Mouse (Mus musculus) spleen, adult 18-20 months (tissue): ENCODE results near the gene Coq7.

Experiments used
- DNase-seq, 2 experiments: peaks; one replicate each; pipeline ENCODE4 v3.0.0; 2022; ENCODE audit warnings: mixed read lengths in 2 of 2

The Coq7 gene

GRCm38 (mm10) chr7:118533178-118533578 lies at the start of gene Coq7:
TSS of gene Coq7 (minus strand) at chr7:118533356.
- DNase-seq, result peak in 1 of 2 experiments; percentile 89

DNA sequence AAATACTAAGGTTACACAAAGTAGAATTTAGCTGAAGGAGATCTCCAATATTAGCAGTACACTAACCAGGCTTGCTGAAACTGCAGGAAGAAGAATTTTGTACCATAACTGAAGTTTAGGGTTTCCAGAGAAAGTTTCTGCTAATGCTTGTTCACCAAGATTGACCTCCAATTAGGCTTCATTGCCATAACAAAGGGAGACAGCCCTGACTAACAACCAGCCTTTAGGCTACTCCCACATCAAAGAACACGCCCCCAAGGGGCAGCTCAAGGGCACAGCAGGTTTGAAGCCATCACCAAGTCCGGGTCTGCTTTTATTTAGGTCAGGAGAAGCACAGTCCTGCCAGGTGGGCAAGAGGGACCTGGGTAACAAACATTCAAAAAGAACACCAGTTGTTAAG lies 46.8 kb upstream of the Coq7 start:
- DNase-seq, result no peak

- DNase-seq, result no peak
Measured at GRCm38 (mm10) chr7:118578269-118578668, 45.1 kb upstream of the Coq7 start.

DNA sequence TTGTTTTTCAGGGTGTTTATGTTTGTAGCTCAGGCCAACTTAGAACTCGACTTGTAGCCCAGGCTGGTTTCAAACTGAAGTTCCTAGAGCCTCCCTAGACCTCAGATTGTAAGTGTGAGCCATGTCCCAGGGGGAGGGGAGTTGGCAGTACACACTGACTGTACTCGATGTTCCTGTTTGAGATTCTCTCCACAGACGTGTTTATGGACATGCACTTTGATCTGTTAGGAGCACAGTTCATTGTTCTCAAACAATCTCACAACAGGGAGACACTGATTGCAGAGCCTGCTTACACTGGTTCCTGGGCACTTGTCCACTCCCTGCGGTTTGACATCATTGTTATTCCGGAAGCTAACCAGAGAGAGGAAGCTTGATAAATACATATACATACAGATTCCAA lies 38.9 kb upstream of the Coq7 start:
- no peak for DNase-seq

GRCm38 (mm10) chr7:118571350-118571749 lies 38.2 kb upstream of the Coq7 start:
- no peak for DNase-seq

- DNase-seq, result no peak
Measured at GRCm38 (mm10) chr7:118569121-118569543, 36.0 kb upstream of the Coq7 start.

DNA sequence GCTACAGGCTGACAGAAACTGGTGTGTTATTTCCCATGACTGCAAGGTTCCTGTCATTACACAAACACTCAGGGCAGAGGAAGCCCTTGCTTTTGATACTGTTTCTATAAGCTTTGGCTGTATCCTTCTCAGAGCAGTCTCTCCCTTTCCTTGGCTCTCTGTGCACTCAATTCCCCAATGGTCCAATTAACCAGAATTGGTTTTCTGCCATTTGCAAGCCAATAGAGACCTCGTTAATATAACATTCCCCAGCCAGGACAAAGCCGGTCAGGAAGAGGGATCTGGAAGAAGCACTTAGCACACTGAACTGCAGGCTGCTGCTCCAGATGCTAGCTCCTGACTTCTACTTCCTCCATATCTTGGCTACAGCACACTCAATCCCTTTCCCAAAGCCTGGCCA lies 21.1 kb upstream of the Coq7 start:
- no peak for DNase-seq

GRCm38 (mm10) chr7:118553881-118554280 lies 20.7 kb upstream of the Coq7 start:
- no peak for DNase-seq

DNA sequence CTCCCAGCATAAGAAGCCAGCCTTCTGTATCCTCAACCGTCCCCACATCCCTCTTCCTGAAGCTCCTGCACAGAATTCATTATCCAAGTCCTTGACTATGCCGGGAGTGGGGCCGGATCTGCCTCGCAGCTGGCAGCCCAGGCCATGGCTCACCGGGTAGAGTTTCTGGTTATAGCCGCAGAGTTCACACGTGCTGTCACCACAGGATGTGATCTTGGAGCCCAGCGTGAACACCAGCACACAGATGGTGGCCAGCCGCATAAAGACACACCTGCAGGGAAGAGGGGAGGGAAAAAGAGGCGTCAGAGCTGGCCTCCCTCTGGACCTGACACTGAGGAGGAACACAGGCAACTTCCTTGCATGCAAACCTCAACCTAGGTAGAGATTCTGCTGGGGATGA lies 14.3 kb upstream of the Coq7 start:
- DNase-seq, result no peak

DNA sequence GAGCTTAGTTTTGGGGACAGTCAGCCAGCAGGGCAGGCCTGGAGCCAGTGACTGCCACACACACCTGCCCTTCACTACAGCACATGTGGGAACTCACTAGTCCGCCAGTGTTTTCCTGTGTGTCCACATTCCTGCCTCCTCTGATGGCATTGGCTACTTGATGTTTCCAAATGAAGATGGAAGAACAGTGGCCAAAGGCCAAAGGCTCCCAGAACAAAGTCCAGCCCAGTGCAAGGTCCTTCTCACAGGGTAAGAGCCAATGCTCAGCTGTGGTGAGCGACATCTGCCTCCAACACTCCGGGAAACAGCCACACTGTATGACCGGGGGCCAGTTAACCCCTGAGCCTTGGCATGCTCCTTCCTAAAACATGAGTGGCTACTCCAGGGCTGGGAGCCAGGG lies 11.0 kb upstream of the Coq7 start:
- DNase-seq, result no peak

DNA sequence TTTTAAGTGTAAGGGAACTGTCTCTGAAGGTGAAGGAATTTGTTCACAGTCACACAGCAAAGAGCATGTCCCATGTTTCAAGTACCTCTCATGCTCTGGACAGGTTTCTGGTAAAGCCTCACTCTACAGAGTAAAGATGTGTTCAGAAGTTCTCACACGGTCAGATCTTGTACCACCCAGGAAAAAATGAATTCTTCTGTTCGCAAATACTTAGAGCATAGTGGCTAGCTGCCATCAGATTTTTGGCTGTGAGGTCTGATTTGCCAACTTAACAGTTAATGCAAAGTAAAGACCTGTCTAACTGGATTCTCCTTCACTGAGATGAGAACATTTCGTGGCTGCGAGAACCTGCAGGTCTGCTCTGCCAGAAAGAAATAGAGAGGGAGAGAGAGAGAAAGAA lies 1.9 kb upstream of the Coq7 start:
- DNase-seq, result no peak

DNA sequence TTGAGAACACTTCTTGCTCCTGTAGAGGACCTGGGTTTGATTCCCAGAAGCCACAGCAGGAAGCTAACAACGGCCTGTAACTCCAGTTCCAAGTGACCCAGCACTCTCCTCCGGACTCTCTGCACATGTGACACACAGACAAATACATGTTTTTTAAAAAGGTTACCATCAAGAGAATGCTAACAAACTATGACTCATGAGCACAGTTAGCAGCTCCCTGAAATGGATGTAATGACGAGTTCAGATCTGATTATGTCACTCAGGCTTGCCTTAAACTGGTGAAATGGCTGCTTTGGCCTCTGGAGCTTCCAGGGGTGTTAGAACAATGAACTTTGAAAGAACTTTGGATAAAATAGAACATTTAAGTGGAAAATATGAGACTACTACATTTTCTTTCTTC lies 1.2 kb upstream of the Coq7 start:
- no peak for DNase-seq

GRCm38 (mm10) chr7:118532519-118533177 lies 508 bp downstream of the Coq7 start:
- DNase-seq, result peak; percentile 95 to 98

DNA sequence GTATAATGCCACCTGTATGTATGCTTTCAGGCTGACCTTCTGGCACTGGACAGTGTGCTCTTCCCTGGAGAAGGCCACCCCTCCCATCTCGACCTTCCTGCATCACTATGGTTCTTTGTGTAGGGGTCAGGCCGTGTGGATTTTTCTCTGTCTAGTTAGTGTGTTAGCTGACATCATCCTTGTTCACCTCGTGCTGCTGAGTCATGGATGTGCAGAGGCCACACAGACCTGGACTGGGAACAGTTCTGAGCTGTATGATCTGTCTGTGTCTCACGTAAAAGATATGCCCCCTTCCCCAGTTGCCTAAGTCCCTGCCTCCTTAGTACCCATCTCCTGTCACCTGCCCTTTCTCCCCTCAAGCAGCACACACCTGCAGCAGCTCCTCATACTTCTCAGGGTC lies 6.2 kb downstream of the Coq7 start:
- DNase-seq, result no peak

- no peak for DNase-seq
Measured at GRCm38 (mm10) chr7:118522077-118522476, 11.1 kb downstream of the Coq7 start.

- DNase-seq, result no peak
Measured at GRCm38 (mm10) chr7:118519661-118520060, 13.5 kb downstream of the Coq7 start.

DNA sequence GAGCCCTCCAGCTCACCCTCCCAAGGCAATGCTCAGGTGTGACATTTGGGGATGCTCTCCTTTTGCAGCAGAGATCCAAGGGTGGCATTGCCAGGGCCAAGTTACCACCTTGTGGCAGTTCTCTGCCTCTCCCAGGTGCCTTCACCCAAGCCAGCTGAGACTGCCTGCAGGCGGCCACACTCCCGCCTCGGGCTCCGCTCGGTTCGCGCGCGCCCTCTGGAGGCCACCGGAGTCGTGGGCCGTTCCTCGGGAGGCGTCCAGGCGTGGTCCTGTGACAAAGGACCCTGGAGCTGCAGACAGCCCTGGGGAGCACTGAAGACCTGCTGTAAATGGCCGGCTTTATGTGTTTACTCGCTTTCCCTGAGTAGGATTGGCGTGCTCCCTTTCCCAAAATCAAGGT lies 14.5 kb downstream of the Coq7 start:
- DNase-seq, result peak; percentile 37 to 78

DNA sequence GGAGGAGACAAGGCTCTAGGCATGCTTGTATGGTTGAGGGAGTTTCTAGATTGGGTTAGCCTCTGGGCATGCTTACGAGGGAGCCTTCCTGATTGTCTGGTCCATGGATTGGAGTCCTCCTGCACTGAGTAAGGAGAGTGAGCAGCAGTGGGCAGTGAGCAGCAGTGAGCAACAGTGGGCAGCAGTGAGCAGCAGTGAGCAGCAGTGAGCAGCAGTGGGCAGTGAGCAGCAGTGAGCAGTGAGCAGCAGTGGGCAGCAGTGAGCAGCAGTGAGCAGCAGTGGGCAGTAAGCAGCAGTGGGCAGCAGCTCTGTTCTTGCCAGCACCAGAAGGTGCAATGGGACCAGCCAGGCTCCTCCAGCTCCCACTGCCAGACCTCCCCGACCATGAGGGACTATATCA lies 15.3 kb downstream of the Coq7 start:
- no peak for DNase-seq

DNA sequence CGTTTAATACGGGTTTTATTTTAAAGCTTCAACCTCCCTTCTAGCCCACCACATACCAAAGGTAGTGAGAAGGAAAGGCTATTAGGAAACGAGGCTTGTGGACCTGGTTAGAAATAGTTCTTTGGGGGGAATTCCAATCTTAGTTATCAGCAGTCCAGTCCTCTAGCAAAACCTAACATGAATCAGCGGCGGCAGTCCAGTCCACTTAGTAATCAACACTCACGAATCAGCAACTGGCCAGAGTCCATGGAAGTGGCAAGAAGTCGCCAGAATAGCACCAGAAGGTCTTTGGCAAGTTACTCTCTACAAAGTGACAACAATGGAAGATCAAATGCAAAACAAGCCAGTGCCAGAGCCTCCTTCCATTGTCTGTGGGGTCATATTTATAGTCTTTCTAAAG lies 24.6 kb downstream of the Coq7 start:
- DNase-seq, result no peak

- no peak for DNase-seq
Measured at GRCm38 (mm10) chr7:118503844-118504243, 29.3 kb downstream of the Coq7 start.

DNA sequence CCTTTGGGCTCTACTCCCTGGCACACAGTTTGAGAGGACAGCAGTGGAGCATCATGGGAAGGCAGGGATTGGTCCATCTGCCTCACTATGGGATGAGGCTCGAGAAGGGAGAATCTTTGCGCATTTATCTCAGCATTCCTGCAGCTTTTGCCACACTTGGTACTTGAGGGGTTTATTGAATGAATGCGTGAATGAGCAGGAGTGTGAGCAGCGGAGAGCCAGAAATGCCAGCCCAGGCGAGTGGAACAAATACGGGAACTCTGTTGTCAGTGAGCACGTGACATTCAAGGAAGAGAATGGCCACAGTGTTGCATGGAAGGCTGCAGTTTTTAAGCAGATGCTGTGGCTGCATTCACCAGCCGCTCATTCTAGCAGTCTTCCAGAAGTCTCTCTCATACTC lies 30.8 kb downstream of the Coq7 start:
- no peak for DNase-seq

GRCm38 (mm10) chr7:118499784-118500435 lies 33.2 kb downstream of the Coq7 start:
- DNase-seq, result no peak

DNA sequence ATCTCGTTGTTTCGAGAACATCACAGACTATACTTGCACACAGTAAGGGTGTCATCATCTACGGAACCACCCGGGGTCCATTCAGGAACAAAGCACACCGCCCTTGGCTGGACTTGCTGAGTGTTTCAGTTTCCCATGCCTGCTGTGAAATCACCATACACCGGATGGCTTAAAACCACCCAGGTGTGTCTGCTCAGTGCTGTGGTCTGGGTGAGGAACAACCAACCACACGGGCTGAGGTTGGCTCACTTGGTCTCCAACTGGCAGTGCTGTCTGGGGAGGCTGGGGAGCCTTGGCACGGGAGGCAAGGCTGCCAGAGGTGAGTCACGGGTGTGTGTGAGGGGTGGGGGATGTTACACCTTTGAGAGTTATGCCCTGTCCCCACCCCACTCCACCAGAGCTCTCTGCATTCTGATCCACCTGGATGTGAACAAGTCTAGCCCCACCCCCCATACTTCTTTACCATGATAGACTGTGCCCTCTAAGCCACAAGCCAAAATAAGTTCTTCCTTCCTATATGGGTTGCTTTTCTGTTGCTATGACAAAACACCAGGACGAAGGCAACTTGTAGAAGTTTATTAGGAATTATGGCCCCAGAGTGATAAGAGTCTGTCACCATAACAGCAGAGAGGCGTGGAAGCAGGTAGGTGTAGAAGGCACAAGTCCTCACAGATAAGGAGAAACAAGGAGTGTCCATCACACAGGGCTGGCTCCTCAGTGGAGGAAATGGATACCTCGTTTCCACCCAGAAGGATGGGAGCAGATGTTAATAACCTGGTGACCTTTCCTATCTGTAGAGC lies 34.0 kb downstream of the Coq7 start:
- no peak for DNase-seq
